Mouse (Mus musculus) embryo, embryonic 10.5 days (tissue): ENCODE data around the gene Rgs12.

Experiments
- DNase-seq: peaks from one replicate; pipeline ENCODE4 v3.0.0-alpha.2; 2015; ENCODE audit warnings: low spot score

Rgs12 gene

DNA sequence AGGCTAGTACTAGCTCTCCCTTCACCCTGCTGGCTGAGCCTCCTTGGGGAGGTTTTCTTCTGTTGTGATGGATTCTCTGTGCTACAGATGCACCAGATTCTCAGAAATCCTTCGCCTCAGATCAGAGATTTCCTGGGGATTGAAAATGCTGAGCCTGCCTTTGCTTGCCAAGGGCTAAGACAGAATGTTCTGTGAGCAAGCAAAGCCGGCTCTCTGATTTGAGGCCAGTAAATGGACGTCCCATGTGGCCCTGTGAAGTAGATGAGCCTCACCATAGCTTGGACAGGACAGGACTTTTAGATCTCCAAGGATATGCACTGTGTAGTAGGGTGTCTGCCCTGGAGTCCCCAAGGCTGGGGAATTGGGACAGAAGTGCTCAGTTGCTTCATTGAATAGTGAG lies 135.7 kb downstream of the Rgs12 start:
- DNase-seq: no peak

DNA sequence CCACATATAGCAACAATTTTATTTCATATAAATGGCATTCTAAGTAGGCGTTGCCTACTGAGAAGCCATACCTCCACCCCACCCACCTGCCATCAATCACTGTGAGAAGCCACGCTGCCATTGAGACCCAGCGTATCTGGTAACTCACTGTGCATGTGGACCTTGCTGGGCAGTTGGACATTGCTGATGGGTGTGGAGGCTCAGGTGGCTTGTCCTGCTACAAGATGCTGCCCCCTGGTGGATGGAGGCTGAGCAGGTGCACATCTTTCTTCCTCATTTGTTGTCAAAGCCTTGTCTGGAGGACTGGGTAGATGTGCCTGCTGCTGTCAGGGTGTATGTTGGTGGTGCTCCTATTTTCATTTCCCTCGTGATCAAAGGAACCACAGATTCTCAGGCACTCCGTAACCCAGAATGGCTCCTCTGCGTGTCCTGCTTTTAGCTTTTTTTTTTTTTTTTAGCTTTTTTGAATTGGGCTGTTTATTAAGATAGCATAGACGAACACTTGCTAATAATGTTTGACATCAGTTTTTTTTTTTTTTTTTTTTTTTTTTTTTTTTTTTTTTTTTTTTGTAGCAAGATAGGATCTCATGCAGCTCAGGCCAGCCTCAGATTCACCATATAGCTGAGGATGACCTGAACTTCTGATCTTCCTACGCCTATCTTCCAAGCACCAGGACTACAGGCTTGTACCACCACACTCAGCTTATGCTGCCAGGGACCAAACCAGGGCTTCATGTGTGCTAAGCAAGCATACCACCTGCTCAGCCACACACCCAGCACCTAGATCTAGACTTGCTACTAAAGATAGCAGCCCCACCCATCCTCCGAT lies 139.8 kb downstream of the Rgs12 start:
- DNase-seq: peak; percentile 75
